ENCODE assay signal across 7 mouse cellular contexts in genomic region chr2:68863561-68863960, GRCm38 (mm10). TPM values are rescaled to one million over a fixed set of nuclear protein-coding genes. Genes with fewer than 3 reads are reported as not detected.
A peak's percentile ranks its signal among the peaks of the same experiment; 100 is the strongest.
DNase-seq lines count a peak whose midpoint lies in the region; ATAC-seq and TF ChIP-seq lines count a peak whose summit lies in the region.

No protein-coding gene starts in this region.

- peak overlapping the region; percentile 78 for H3K4me3 ChIP-seq in lung, embryonic 14.5 days (ENCODE audit: low read depth, low read length)
- H3K4me3 ChIP-seq in forebrain, embryonic 14.5 days (ENCODE audit: low read depth, low read length) = peak overlapping the region; percentile 84
- peak overlapping the region; percentile 83; the same call in 1 of the 2 replicates for H3K4me3 ChIP-seq in limb, embryonic 14.5 days (replicated peaks; ENCODE audit: low read length)
- peak overlapping the region; percentile 88; the same call in 1 of the 2 replicates for H3K4me3 ChIP-seq in stomach, embryonic 15.5 days (replicated peaks)

- no peak for TF ChIP-seq POLR2A in limb, embryonic 14.5 days (IDR thresholded peaks at IDR 0.05; ENCODE audit: borderline replicate concordance, extremely low read depth, insufficient read depth, insufficient read length)

- H3K4me2 ChIP-seq in lung, embryonic 14.5 days = peak overlapping the region; percentile 81
- H3K4me2 ChIP-seq in forebrain, embryonic 14.5 days (ENCODE audit: low read length) = peak overlapping the region; percentile 80
- H3K4me2 ChIP-seq in limb, embryonic 14.5 days (replicated peaks; ENCODE audit: low read depth, low read length, severe bottlenecking) = peak overlapping the region; percentile 85
- H3K4me2 ChIP-seq in stomach, embryonic 15.5 days = peak overlapping the region; percentile 88

- no peaks in the 10 kb centered on the region for H3K9me3 ChIP-seq in lung, embryonic 14.5 days (ENCODE audit: low read depth, low read length)
- H3K9me3 ChIP-seq in forebrain, embryonic 14.5 days (replicated peaks; ENCODE audit: control insufficient read depth, low read length) = no peaks in the 10 kb centered on the region
- H3K9me3 ChIP-seq in limb, embryonic 14.5 days (ENCODE audit: control insufficient read depth, low read length) = no peaks in the 10 kb centered on the region
- H3K9me3 ChIP-seq in stomach, embryonic 15.5 days = no peaks in the 10 kb centered on the region

- no peaks in the 10 kb centered on the region for H3K27me3 ChIP-seq in lung, embryonic 14.5 days (ENCODE audit: insufficient read depth, low read length)
- H3K27me3 ChIP-seq in forebrain, embryonic 14.5 days (replicated peaks; ENCODE audit: control insufficient read depth, insufficient read depth, low read length) = no peaks in the 10 kb centered on the region
- no peaks in the 10 kb centered on the region for H3K27me3 ChIP-seq in limb, embryonic 14.5 days (ENCODE audit: control insufficient read depth, insufficient read depth, low read length)
- no peaks in the 10 kb centered on the region for H3K27me3 ChIP-seq in stomach, embryonic 15.5 days (replicated peaks)

- TF ChIP-seq CTCF in lung, embryonic 14.5 days (IDR thresholded peaks at IDR 0.05; ENCODE audit: low read depth) = no peak

- 0 out of 2 replicates have a peak overlapping the region, but pooled peaks have one; percentile 83 for H3K9ac ChIP-seq in lung, embryonic 14.5 days
- peak overlapping the region; percentile 95 for H3K9ac ChIP-seq in forebrain, embryonic 14.5 days (ENCODE audit: low read length)
- H3K9ac ChIP-seq in limb, embryonic 14.5 days (ENCODE audit: low read depth, low read length, severe bottlenecking) = no peak overlapping the region
- no peak overlapping the region for H3K9ac ChIP-seq in stomach, embryonic 15.5 days

- H3K36me3 ChIP-seq in lung, embryonic 14.5 days (ENCODE audit: insufficient read depth) = no peaks in the 10 kb centered on the region
- H3K36me3 ChIP-seq in forebrain, embryonic 14.5 days (ENCODE audit: control insufficient read depth, insufficient read depth, low read length) = no peaks in the 10 kb centered on the region
- H3K36me3 ChIP-seq in limb, embryonic 14.5 days (ENCODE audit: control insufficient read depth, insufficient read depth, low read length) = no peaks in the 10 kb centered on the region
- no peaks in the 10 kb centered on the region for H3K36me3 ChIP-seq in stomach, embryonic 15.5 days

- DNase-seq in lung, embryonic 14.5 days = peak; percentile 32
- DNase-seq in lung, postnatal 25 days (ENCODE audit: low spot score) = no peak
- no peak for DNase-seq in forebrain, embryonic 14.5 days (ENCODE audit: low spot score)
- no peak for DNase-seq in limb, embryonic 14.5 days (ENCODE audit: low spot score)
- no peak for DNase-seq in spleen, postnatal 4 days (ENCODE audit: low spot score in 2 of 2)
- no peak for DNase-seq in urinary bladder, postnatal 4 days (ENCODE audit: low spot score in 2 of 2)

- no peak overlapping the region for H3K27ac ChIP-seq in lung, embryonic 14.5 days (ENCODE audit: low read depth)
- H3K27ac ChIP-seq in forebrain, embryonic 14.5 days (ENCODE audit: low read depth, low read length) = no peak overlapping the region
- H3K27ac ChIP-seq in limb, embryonic 14.5 days (replicated peaks; ENCODE audit: low read depth, low read length) = no peak overlapping the region
- no peak overlapping the region for H3K27ac ChIP-seq in stomach, embryonic 15.5 days

- no peak for ATAC-seq in lung, embryonic 14.5 days (ENCODE audit: insufficient read depth)
- ATAC-seq in forebrain, embryonic 14.5 days = no peak
- ATAC-seq in limb, embryonic 14.5 days (ENCODE audit: low FRiP score, low read depth) = no peak
- no peak for ATAC-seq in stomach, embryonic 15.5 days (ENCODE audit: insufficient read depth, low FRiP score, low read depth)

- H3K4me1 ChIP-seq in lung, embryonic 14.5 days (ENCODE audit: insufficient read depth) = no peaks in the 10 kb centered on the region; the same call in 1 of the 2 replicates
- H3K4me1 ChIP-seq in forebrain, embryonic 14.5 days (ENCODE audit: control insufficient read depth, insufficient read depth, low read length) = peaks cover 8% of the 10 kb centered on the region; the same call in 1 of the 2 replicates
- H3K4me1 ChIP-seq in limb, embryonic 14.5 days (ENCODE audit: control insufficient read depth, insufficient read depth, low read length) = peaks cover 4% of the 10 kb centered on the region; the same call in 1 of the 2 replicates
- H3K4me1 ChIP-seq in stomach, embryonic 15.5 days = 0 out of 2 replicates have a peak, but pooled peaks cover 12% of the 10 kb centered on the region

- WGBS in lung, embryonic 14.5 days = 14% methylated on average over 6 of the region's 6 CpGs
- WGBS in forebrain, embryonic 14.5 days = 62% methylated on average over 6 of the region's 6 CpGs
- WGBS in limb, embryonic 14.5 days = 23% methylated on average over 6 of the region's 6 CpGs
- 8% methylated on average over 6 of the region's 6 CpGs for WGBS in stomach, embryonic 15.5 days

RNA-seq across cellular contexts. Expression of gene Cers6, which starts 2.3 kb away (rescaled TPM):
- polyA plus RNA-seq in lung, embryonic 14.5 days (2014; fragmentation: Nextera tagmentation; extraction: Ambion mirVana) = 26.2 and 26.8 TPM in 2 replicates
- polyA plus RNA-seq in forebrain, embryonic 14.5 days (2014; fragmentation: Nextera tagmentation; extraction: Ambion mirVana) = 57.3 and 76.2 TPM in 2 replicates
- 10.7 and 11.4 TPM in 2 replicates for polyA plus RNA-seq in limb, embryonic 14.5 days (2012; rRNA removed)
- 30.9 and 35.4 TPM in 2 replicates for polyA plus RNA-seq in limb, embryonic 14.5 days (2014; fragmentation: Nextera tagmentation; extraction: Ambion mirVana)
- 25.7 and 30.4 TPM in 2 replicates for polyA plus RNA-seq in stomach, embryonic 15.5 days (2015; fragmentation: Nextera tagmentation; extraction: Ambion mirVana)

Comparison
In these comparisons a context has a peak if more than half of its experiments do, and no peak if none do; other contexts are left out.
1. H3K9ac ChIP-seq: peak in lung, embryonic 14.5 days (single experiment) and forebrain, embryonic 14.5 days (single experiment); none in limb, embryonic 14.5 days (single experiment) and stomach, embryonic 15.5 days (single experiment).
2. Peak in every context shown above with its lines, with median percentiles within 50 percentile points of each other: H3K4me2 ChIP-seq and H3K4me3 ChIP-seq.